Mouse (Mus musculus): ENCODE results near the gene Mta3.
"Not testable (repeated sequence)": the region's sequence is repeated elsewhere in the genome, so short reads cannot be mapped to it uniquely, and the experiment has no call there.

DNA sequence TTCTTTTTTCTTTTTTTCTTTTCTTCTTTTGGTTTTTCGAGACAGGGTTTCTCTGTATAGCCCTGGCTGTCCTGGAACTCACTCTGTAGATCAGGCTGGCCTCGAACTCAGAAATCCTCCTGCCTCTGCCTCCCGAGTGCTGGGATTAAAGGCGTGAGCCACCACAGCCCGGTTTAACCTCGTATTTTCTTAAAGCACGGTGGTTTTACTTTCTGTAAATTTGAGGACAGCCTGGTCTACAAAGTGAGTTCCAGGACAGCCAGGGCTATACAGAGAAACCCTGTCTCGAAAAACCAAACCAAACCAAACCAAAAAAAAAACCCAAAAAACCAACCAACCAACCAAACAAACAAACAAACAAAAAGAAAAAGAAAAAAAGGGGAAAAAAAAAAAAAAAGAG, 155.0 kb downstream of the Mta3 start:
- not testable (repeated sequence) for TF ChIP-seq CTCF (IDR thresholded peaks at IDR 0.05; ENCODE audit: extremely low read depth, insufficient read length, insufficient replicate concordance, low read depth, low read length); POLR2A (IDR thresholded peaks at IDR 0.05; ENCODE audit: low read depth, low read length)
